ENCODE assay signal across 24 mouse cellular contexts in the genomic region with DNA sequence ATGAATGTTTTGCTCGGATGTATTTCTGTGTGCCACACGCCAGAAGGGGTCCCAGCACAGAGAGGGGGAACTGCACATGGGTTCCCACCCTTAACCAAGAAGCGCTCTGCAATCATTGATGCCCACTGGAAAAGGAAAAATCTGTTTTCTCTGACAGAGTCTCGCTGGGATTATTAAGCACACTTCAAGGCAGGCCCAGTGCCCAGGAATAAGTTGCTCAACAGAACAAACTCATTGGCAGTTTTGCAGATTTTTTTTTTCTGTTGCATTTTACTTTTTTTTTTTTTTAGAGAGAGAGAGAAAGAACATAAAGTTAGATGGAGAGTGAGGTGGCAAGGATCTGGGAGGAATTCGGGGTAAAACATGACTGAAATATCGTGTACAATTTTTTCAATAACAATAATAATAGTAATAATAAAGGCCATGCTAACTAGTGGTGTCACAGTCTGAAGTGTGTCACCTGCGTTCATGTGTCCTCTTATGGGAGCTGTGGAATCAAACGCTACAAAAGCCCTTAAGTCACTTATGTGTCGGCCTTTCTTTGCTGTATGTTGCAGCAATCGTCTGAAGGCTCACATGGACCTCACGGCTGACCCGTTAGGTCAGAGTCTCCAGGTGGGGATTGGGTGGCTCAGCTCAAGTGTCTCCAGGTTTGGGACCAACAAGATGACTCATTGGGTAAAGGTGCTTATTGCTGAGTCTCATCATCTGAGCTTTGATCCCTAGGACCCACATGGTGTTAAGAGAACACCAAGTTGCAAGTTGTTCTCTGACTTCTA. TPM values are rescaled to one million over a fixed set of nuclear protein-coding genes. Genes with fewer than 3 reads are reported as not detected.
A peak's percentile ranks its signal among the peaks of the same experiment; 100 is the strongest.
DNase-seq lines count a peak whose midpoint lies in the region; ATAC-seq and TF ChIP-seq lines count a peak whose summit lies in the region.
"Had no signal": no experiment of that assay in that cellular context is flagged by ENCODE, and none has a peak within 500 bp of the region (broad histone marks: within the 10 kb centered on the region; RNA-seq: fewer than 3 reads in every experiment).

No protein-coding gene starts in this region.

- no peak for TF ChIP-seq EP300 in CH12.LX (IDR thresholded peaks at IDR 0.05; ENCODE audit: low read length)

- no peaks in the 10 kb centered on the region for H3K9me3 ChIP-seq in CH12.LX (replicated peaks; ENCODE audit: low read length)
- H3K9me3 ChIP-seq in midbrain, embryonic 13.5 days = no peaks in the 10 kb centered on the region
- H3K9me3 ChIP-seq: embryonic facial prominence, embryonic 15.5 days; forebrain, embryonic 15.5 days; heart, embryonic 13.5 days; limb, embryonic 13.5 days had no signal

- TF ChIP-seq RAD21 in CH12.LX (IDR thresholded peaks at IDR 0.05; ENCODE audit: low read depth, low read length) = no peak

- no peak overlapping the region for H3K9ac ChIP-seq in CH12.LX (ENCODE audit: insufficient read depth, low read depth)
- no peak overlapping the region for H3K9ac ChIP-seq in midbrain, embryonic 13.5 days (replicated peaks)
- H3K9ac ChIP-seq: embryonic facial prominence, embryonic 15.5 days; forebrain, embryonic 15.5 days; heart, embryonic 13.5 days; limb, embryonic 13.5 days; liver, embryonic 14.5 days had no signal

- H3K27me3 ChIP-seq in CH12.LX (replicated peaks) = no peaks in the 10 kb centered on the region
- peaks cover 28% of the 10 kb centered on the region; the same call in 1 of the 2 replicates for H3K27me3 ChIP-seq in midbrain, embryonic 13.5 days
- H3K27me3 ChIP-seq: embryonic facial prominence, embryonic 15.5 days; forebrain, embryonic 15.5 days; heart, embryonic 13.5 days; limb, embryonic 13.5 days; Patski had no signal

- TF ChIP-seq POLR2A in CH12.LX (IDR thresholded peaks at IDR 0.05; ENCODE audit: low read depth, low read length) = no peak

- in situ Hi-C loops in CH12.LX (cut with MboI; ENCODE audit: low pct_ligation_motif_present, low pct_unique_long_range_greater_than_20kb, low sequenced_read_pairs) = no loop called here

- peak; percentile 22 for DNase-seq in adrenal gland, postnatal 10 days
- DNase-seq in adrenal gland, adult (ENCODE audit: inconsistent age in 2 of 2, low spot score in 1 of 2) = no peak
- DNase-seq in CH12.LX (ENCODE audit: extremely low read depth) = no peak
- peak; percentile 61 to 73 for DNase-seq in lung, adult 18-20 months
- DNase-seq in lung, postnatal 36 days = peak; percentile 75
- no peak for DNase-seq in kidney, adult 11 months
- DNase-seq in urinary bladder, postnatal 4 days (ENCODE audit: low spot score in 2 of 2) = no peak
- DNase-seq: cerebellum, adult 8-10 months; cerebellum, postnatal 36 days; gastrocnemius, postnatal 14 days; heart, postnatal 14 days; kidney, adult 18-20 months; right cerebral cortex, adult 18-20 months; right cerebral cortex, postnatal 4 days had no signal

- no peak overlapping the region for H3K27ac ChIP-seq in CH12.LX (ENCODE audit: insufficient read depth, low read depth)
- H3K27ac ChIP-seq in midbrain, embryonic 13.5 days = no peak overlapping the region
- H3K27ac ChIP-seq: embryonic facial prominence, embryonic 15.5 days; forebrain, embryonic 15.5 days; heart, embryonic 13.5 days; hindbrain, postnatal 0 days; kidney, postnatal 0 days; limb, embryonic 13.5 days; liver, embryonic 14.5 days had no signal

- H3K79me2 ChIP-seq in CH12.LX (replicated peaks; ENCODE audit: control insufficient read depth, extremely low read depth, insufficient read depth, poor library complexity, severe bottlenecking) = no peaks in the 10 kb centered on the region

- WGBS in midbrain, embryonic 13.5 days = 93% methylated on average over 12 of the region's 12 CpGs

- no peak overlapping the region for H3K4me2 ChIP-seq in CH12.LX (ENCODE audit: insufficient read depth, low read depth, poor library complexity, severe bottlenecking)
- no peak overlapping the region for H3K4me2 ChIP-seq in midbrain, embryonic 13.5 days (replicated peaks)
- H3K4me2 ChIP-seq: embryonic facial prominence, embryonic 15.5 days; forebrain, embryonic 15.5 days; heart, embryonic 13.5 days; limb, embryonic 13.5 days had no signal

- H3K36me3 ChIP-seq in CH12.LX (replicated peaks in 1 of 2; ENCODE audit: control insufficient read depth in 1 of 2, insufficient read depth in 1 of 2, low read length in 1 of 2) = no peaks in the 10 kb centered on the region
- H3K36me3 ChIP-seq in midbrain, embryonic 13.5 days = no peaks in the 10 kb centered on the region
- H3K36me3 ChIP-seq: embryonic facial prominence, embryonic 15.5 days; forebrain, embryonic 15.5 days; heart, embryonic 13.5 days; limb, embryonic 13.5 days; midbrain, embryonic 10.5 days had no signal

- peaks cover 21 to 45% of the 10 kb centered on the region in 2 experiments for H3K4me1 ChIP-seq in CH12.LX (ENCODE audit: control insufficient read depth in 1 of 2, insufficient read depth in 2 of 2)
- H3K4me1 ChIP-seq in midbrain, embryonic 13.5 days (replicated peaks) = no peaks in the 10 kb centered on the region; the same call in 1 of the 2 replicates
- H3K4me1 ChIP-seq: embryonic facial prominence, embryonic 15.5 days had no signal

- dilution Hi-C loops in CH12.LX (cut with MboI; ENCODE audit: extremely low pct_ligation_motif_present, extremely low pct_unique_long_range_greater_than_20kb, low sequenced_read_pairs) = no loop called here

- ATAC-seq in midbrain, embryonic 13.5 days = no peak
- ATAC-seq: forebrain, embryonic 15.5 days; hindbrain, postnatal 0 days; Patski had no signal

- no peak for TF ChIP-seq CTCF in CH12.LX (conservative IDR thresholded peaks at IDR 0.05 in 1 of 2, IDR thresholded peaks at IDR 0.05 in 1 of 2; ENCODE audit: low read depth in 2 of 2, low read length in 2 of 2)

- H3K4me3 ChIP-seq in CH12.LX (replicated peaks in 1 of 3; ENCODE audit: low read depth in 2 of 3, low read length in 2 of 3, poor library complexity in 1 of 3) = no peak overlapping the region
- no peak overlapping the region for H3K4me3 ChIP-seq in midbrain, embryonic 13.5 days (replicated peaks)
- H3K4me3 ChIP-seq: embryonic facial prominence, embryonic 15.5 days; forebrain, embryonic 15.5 days; heart, embryonic 13.5 days; limb, embryonic 13.5 days; midbrain, embryonic 10.5 days had no signal

TF ChIP-seq in CH12.LX, 34 proteins besides CTCF, POLR2A, EP300 and RAD21:
- no peak for TF ChIP-seq UBTF (IDR thresholded peaks at IDR 0.05; ENCODE audit: low read depth, low read length)
- 0 out of 2 replicates have a peak, but pooled peaks have one; percentile 23 for TF ChIP-seq RCOR1 (conservative IDR thresholded peaks at IDR 0.05; ENCODE audit: low read depth, low read length)
- no peak for TF ChIP-seq JUND (conservative IDR thresholded peaks at IDR 0.05; ENCODE audit: low read depth, low read length)
- TF ChIP-seq TCF12 (IDR thresholded peaks at IDR 0.05; ENCODE audit: low read depth, low read length) = 0 out of 2 replicates have a peak, but pooled peaks have one; percentile 13

RNA-seq across cellular contexts. Expression of a gene that starts 28.7 kb away (rescaled TPM):
- total RNA-seq in adrenal gland, postnatal 10 days (2021) = 10 to 100 TPM; 81.0 to 81.3 TPM
- total RNA-seq in CH12.LX (2012; rRNA removed) (54.2 and 57.8 TPM in 2 replicates), CH12.LX (2014; rRNA removed) (124 TPM in 2 replicates)
- polyA plus RNA-seq in CH12.LX (2012; ENCODE audit: insufficient read length, low read depth) = 89.3 and 117 TPM in 2 replicates
- polyA plus RNA-seq in midbrain, embryonic 13.5 days (2015; fragmentation: Nextera tagmentation; extraction: Ambion mirVana) = 51.0 and 54.5 TPM in 2 replicates

Comparison
In these comparisons a context has a peak if more than half of its experiments do, and no peak if none do; other contexts are left out.
1. DNase-seq: peak in adrenal gland, postnatal 10 days (single experiment), lung, adult 18-20 months (2 of 2) and lung, postnatal 36 days (single experiment); none in adrenal gland, adult (0 of 2), CH12.LX (single experiment), kidney, adult 11 months (single experiment) and urinary bladder, postnatal 4 days (0 of 2).